Mouse (Mus musculus): ENCODE measurements around the gene Atp6v0a4.

DNA sequence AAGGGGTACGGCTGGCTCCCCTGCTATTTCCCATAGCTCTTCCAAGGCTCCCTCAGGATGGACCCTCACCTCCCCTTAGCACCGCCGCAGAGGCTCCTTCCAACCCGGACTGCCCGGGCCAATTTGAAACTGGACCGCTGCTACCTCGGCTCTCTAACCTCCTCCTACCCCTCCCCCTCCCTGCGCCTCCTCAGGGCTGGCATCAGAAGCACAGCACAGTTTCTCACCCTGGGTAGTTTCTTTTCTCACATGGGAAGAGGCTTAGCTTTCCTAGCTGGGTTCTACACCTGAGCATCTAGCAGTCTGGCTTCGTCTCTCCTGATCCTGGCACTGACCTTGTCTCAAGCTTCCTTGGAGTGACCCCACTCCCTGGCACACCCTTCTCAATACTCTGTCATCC, 14.5 kb downstream of the Atp6v0a4 start:
- no peak for TF ChIP-seq POLR2A (IDR thresholded peaks at IDR 0.05; ENCODE audit: low read depth, low read length)
- TF ChIP-seq CTCF (IDR thresholded peaks at IDR 0.05; ENCODE audit: borderline replicate concordance, insufficient read depth, low read length) = no peak

All from embryonic fibroblast, embryonic 13.5 days (primary cell).